Mouse (Mus musculus) ES-E14 (cell line): ENCODE data around the gene Pm20d2. TPM values are rescaled to one million over a fixed set of nuclear protein-coding genes. Genes with fewer than 3 reads are reported as not detected.
A peak's percentile ranks its signal among the peaks of the same experiment; 100 is the strongest.

Source experiments
- DNase-seq: peaks from one replicate; pipeline ENCODE4 v3.0.0-alpha.2; 2013; ENCODE audit warnings: low read depth, low spot score
- H3K27ac ChIP-seq: 2 replicates; pipeline ENCODE4 v1.5.1; 2012; ENCODE audit warnings: low read depth, mild to moderate bottlenecking, low read length, moderate library complexity, mixed read lengths; ENCODE audit not compliant: poor library complexity, insufficient read depth, severe bottlenecking
- H3K36me3 ChIP-seq: 2 replicates; pipeline ENCODE4 v1.6.1; 2012; ENCODE audit warnings: mild to moderate bottlenecking, low read length, moderate library complexity, mixed read lengths; ENCODE audit not compliant: control insufficient read depth, poor library complexity, insufficient read depth, severe bottlenecking
- H3K4me1 ChIP-seq, 2 experiments: fragments of 150-350 bp in 1 of 2; sonication (generic) in 1 of 2; 2 replicates each; pipeline ENCODE4 v1.6.1; 2012; ENCODE audit warnings: low read length in 2 of 2, mild to moderate bottlenecking in 1 of 2, mixed read lengths in 1 of 2; ENCODE audit not compliant: control insufficient read depth in 2 of 2, insufficient read depth in 2 of 2, poor library complexity in 1 of 2
- H3K4me3 ChIP-seq, 2 experiments: fragments of 150-350 bp in 1 of 2; sonication (generic) in 1 of 2; 2 replicates each; pipeline ENCODE4 v1.5.1; 2012; ENCODE audit warnings: low read length in 2 of 2, low read depth in 1 of 2, mild to moderate bottlenecking in 1 of 2, mixed read lengths in 1 of 2; ENCODE audit not compliant: insufficient read depth in 1 of 2, poor library complexity in 1 of 2, severe bottlenecking in 1 of 2
- H3K9ac ChIP-seq: 2 replicates; pipeline ENCODE4 v1.6.1; 2012; ENCODE audit warnings: low read depth, mild to moderate bottlenecking, low read length, mixed read lengths; ENCODE audit not compliant: poor library complexity, insufficient read depth, severe bottlenecking
- H3K9me3 ChIP-seq: fragments of 150-350 bp; sonication (generic); 2 replicates; pipeline ENCODE4 v1.6.1; 2012; ENCODE audit warnings: low read depth, mild to moderate bottlenecking, low read length; ENCODE audit not compliant: control insufficient read depth, insufficient read depth
- CHD2 ChIP-seq: IDR thresholded peaks from 2 replicates; pipeline ENCODE4 v1.6.1; 2014; ENCODE audit warnings: mild to moderate bottlenecking, low read depth, low read length, inconsistent platforms
- HCFC1 ChIP-seq: IDR thresholded peaks from 2 replicates; pipeline ENCODE4 v1.6.1; 2012; ENCODE audit warnings: low read length, inconsistent platforms, borderline replicate concordance; ENCODE audit not compliant: insufficient read depth
- MAFK ChIP-seq: IDR thresholded peaks from 2 replicates; pipeline ENCODE4 v1.6.1; 2014; ENCODE audit warnings: mild to moderate bottlenecking, low read depth, low read length, inconsistent platforms; ENCODE audit not compliant: insufficient read depth
- ZC3H11A ChIP-seq: IDR thresholded peaks from 2 replicates; pipeline ENCODE4 v1.6.1; 2012; ENCODE audit warnings: low read depth, mild to moderate bottlenecking, inconsistent platforms, low read length, borderline replicate concordance
- ZNF384 ChIP-seq: IDR thresholded peaks from 2 replicates; pipeline ENCODE4 v1.6.1; 2012; ENCODE audit warnings: low read depth, low read length, inconsistent platforms
- in situ Hi-C, 2 experiments: fragments of 600-800 bp; cut with MboI; formaldehyde crosslinking; loops; one replicate each; pipeline ENCODE4 v1.15.1; 2025; ENCODE audit warnings: low sequenced_read_pairs in 2 of 2, inconsistent platforms in 1 of 2; ENCODE audit not compliant: unreplicated experiment in 2 of 2
- total RNA-seq: library from RNA; depleted of rRNA; stranded (reverse); fragments of 300-350 nt; gene quantifications from 2 replicates; pipeline ENCODE4 v1.2.3, GENCODE M21; 2012

Pm20d2 gene
- total RNA-seq, 1 experiment: 2.1 TPM

- H3K4me1 ChIP-seq: peaks cover 0 to 12% of the 10 kb centered on the region in 2 experiments; a peak in 2 of 4 replicates
- H3K9ac ChIP-seq: no peak overlapping the region
- H3K4me3 ChIP-seq: no peak overlapping the region
- H3K27ac ChIP-seq: no peak overlapping the region; the same call in 1 of the 2 replicates
- H3K9me3 ChIP-seq: no peaks in the 10 kb centered on the region
- TF ChIP-seq CHD2: no peak
- peak; percentile 65; the same call in 1 of the 2 replicates for TF ChIP-seq ZNF384
- H3K36me3 ChIP-seq: no peaks in the 10 kb centered on the region
- in situ Hi-C loops: no loop called here
- DNase-seq: peak; percentile 31
Measured at GRCm38 (mm10) chr4:33198117-33198516, 8.6 kb upstream of the Pm20d2 start.

GRCm38 (mm10) chr4:33188781-33189734, 479 bp downstream of the Pm20d2 start:
- Histone ChIP-seq H3K9ac (peak overlapping the region; percentile 85), H3K4me3 (peak overlapping the region; percentile 73 to 83), H3K36me3 (no peaks in the 10 kb centered on the region; the same call in 1 of the 2 replicates), H3K9me3 (no peaks in the 10 kb centered on the region), H3K4me1 (no peaks in the 10 kb centered on the region), H3K27ac (peak overlapping the region; percentile 26; the same call in 1 of the 2 replicates)
- TF ChIP-seq HCFC1 (no peak; the same call in 1 of the 2 replicates), MAFK (no peak), ZNF384 (no peak), CHD2 (no peak), ZC3H11A (no peak)
- DNase-seq: peak; percentile 55
- in situ Hi-C loops: no loop called here

- in situ Hi-C loops: no loop called here
- TF ChIP-seq MAFK: no peak
- no peak for TF ChIP-seq ZC3H11A
- no peak for TF ChIP-seq ZNF384
- no peak for TF ChIP-seq CHD2
- no peak for TF ChIP-seq HCFC1
- H3K4me1 ChIP-seq: no peaks in the 10 kb centered on the region
- no peaks in the 10 kb centered on the region for H3K9me3 ChIP-seq
- no peaks in the 10 kb centered on the region; the same call in 1 of the 2 replicates for H3K36me3 ChIP-seq
- H3K27ac ChIP-seq: no peak overlapping the region
- peak overlapping the region; percentile 38 to 83; a peak in 3 of 4 replicates for H3K4me3 ChIP-seq
- peak; percentile 29 for DNase-seq
- H3K9ac ChIP-seq: no peak overlapping the region
Measured at GRCm38 (mm10) chr4:33188164-33188563, 1.4 kb downstream of the Pm20d2 start.

GRCm38 (mm10) chr4:33183477-33183876, 6.1 kb downstream of the Pm20d2 start:
- in situ Hi-C loops: no loop called here

More at GRCm38 (mm10) chr4:33183477-33183876, 6.1 kb downstream of the Pm20d2 start:
- H3K4me3 ChIP-seq: no peak overlapping the region
- TF ChIP-seq CHD2 (no peak), HCFC1 (no peak), ZC3H11A (no peak), ZNF384 (no peak), MAFK (no peak)
- H3K9me3 ChIP-seq: no peaks in the 10 kb centered on the region
- no peaks in the 10 kb centered on the region for H3K4me1 ChIP-seq
- no peak overlapping the region for H3K9ac ChIP-seq
- DNase-seq: no peak
- no peak overlapping the region for H3K27ac ChIP-seq
- no peaks in the 10 kb centered on the region; the same call in 1 of the 2 replicates for H3K36me3 ChIP-seq
